Mouse (Mus musculus) brain, embryonic 14.5 days (tissue): ENCODE results near the gene Selp.

Experiments
- CTCF ChIP-seq: fragments of 200-500 bp; IDR thresholded peaks from 2 replicates; pipeline ENCODE4 v1.5.1; 2012; ENCODE audit warnings: inconsistent platforms, mild to moderate bottlenecking, moderate library complexity, borderline replicate concordance; ENCODE audit not compliant: insufficient read depth, insufficient read length; ENCODE audit errors: extremely low read depth
- POLR2A ChIP-seq: fragments of 200-500 bp; IDR thresholded peaks from 2 replicates; pipeline ENCODE4 v1.6.1; 2012; ENCODE audit warnings: mild to moderate bottlenecking, inconsistent platforms, borderline replicate concordance; ENCODE audit not compliant: poor library complexity, insufficient read depth, insufficient read length, severe bottlenecking; ENCODE audit errors: extremely low read depth

DNA sequence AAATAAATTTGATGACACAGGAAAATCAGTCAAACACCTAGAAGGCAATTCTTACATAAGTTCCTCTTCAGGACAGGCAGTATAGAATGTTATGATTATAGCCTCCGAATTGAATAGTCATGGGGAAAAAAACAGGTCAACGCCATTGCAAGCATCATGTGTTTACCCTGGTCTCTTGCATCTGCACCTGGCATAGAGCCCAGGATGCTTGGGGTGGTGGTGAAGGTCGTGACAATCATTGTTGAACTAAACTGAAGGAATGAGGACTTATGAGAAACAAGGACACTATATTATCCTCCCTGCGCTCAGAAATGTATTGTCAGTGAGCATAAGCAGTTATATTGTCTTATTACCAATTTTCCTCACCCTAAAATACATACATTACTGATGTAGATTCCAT, 53.8 kb downstream of the Selp start:
- TF ChIP-seq CTCF (no peak), POLR2A (no peak)
